Mouse (Mus musculus): ENCODE data around the gene Hal.
"Not testable (repeated sequence)": the region's sequence is repeated elsewhere in the genome, so short reads cannot be mapped to it uniquely, and the experiment has no call there.

Gene Hal

GRCm38 (mm10) chr10:93515927-93516326 lies 27.4 kb downstream of the Hal start:
- DNase-seq (ENCODE audit: low read depth, low spot score) = no peak

- DNase-seq (ENCODE audit: low read depth, low spot score) = no peak
Measured at GRCm38 (mm10) chr10:93517754-93518153, 29.2 kb downstream of the Hal start.

DNA sequence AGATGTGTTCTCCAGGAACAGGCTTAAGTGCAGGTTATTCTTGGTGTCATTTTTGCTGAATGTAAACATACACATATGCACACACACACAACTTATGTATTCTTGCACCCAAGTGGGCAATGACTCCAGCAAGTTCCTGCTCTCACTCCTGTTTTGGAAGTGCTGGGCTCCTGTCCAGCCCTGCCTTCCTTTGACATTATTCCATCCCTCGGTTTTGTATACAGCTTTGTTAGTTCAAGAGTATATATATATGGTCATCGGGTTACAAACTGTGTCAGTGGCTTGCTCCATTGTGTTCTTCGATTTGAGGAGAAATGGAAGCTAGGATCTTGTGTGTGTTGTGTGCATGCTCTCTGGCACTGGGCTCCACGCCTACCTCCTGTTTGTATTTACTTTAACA lies 29.6 kb downstream of the Hal start:
- DNase-seq (ENCODE audit: low read depth, low spot score) = no peak

DNA sequence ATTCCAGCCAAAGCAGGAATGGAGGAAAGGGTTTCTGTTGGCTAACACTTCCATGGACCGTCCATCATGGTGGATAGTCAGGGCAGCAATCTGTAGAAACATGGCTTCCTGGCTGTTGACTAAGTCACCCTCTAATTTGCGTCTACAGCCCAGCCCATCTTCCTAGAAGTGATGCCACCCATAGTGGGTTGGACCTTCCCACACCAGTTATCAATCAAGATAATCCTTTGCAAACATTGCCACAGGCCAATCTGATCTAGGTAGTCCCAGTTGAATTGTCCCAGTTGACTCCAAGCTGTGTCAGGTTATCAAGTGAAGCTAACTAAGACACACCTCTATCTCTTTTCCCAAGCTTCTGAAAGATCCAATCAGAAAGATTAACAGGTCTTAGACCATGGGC lies 30.1 kb downstream of the Hal start:
- DNase-seq (ENCODE audit: low read depth, low spot score) = no peak

DNA sequence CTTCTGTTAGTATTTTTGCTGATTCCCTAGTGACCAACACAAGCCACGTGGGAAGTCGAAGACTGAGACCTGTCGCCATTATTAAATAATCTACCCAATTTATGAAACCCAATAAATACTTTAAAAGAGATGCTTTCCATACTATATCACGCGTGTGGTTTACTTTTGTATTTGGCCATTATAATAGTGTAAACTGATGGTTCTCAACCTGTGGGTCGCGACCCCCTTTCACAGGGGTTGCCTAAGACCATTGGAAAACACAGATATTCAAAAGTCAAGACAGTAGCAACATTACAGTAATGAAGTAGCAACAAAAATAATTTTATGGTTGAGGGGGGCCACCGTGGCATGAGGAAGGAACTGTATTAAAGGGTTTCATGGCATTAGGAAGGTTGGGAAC lies 30.6 kb downstream of the Hal start:
- no peak for DNase-seq (ENCODE audit: low read depth, low spot score)

DNA sequence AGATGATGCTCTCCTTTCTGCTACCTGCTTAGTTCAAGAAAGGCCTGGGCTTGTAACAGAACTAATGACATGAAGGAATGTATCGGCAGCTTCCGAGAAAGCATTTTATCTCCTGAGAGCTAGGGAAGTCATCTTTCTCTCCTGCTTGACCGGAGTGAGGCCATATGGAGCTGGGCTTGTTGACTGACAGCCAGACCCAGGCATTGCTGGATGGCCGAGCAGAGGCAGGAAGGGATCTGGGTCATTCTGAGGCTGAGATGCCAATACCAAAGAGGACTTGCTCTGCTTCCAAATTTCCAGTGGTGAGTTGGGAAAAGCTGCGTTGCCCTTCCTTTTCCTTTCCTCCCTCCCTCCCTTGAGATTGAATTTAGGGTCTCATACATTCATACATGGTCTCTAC lies 31.2 kb downstream of the Hal start:
- no peak for DNase-seq (ENCODE audit: low read depth, low spot score)

GRCm38 (mm10) chr10:93520994-93521393 lies 32.4 kb downstream of the Hal start:
- no peak for DNase-seq (ENCODE audit: low read depth, low spot score)

DNA sequence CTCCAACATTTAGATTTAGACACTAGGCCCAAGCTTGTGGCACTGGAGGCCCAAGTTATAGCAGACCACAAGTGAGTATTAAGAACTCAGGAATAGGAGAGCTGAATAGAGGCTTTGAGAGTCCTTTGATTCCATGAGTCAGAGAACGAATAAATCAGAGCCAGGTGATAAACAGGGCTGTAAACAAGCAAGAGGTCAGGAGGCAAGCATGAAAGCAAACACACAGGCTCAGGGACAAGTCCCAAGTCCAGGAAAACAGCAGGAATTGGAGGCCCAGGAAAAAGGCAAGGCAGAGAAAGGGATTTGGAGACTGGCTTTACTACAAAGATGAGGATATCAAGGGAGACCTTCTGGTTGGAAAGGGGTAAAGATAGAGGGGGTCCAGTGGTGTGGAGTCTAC lies 36.8 kb downstream of the Hal start:
- DNase-seq (ENCODE audit: low read depth, low spot score) = no peak

- no peak for DNase-seq (ENCODE audit: low read depth, low spot score)
Measured at GRCm38 (mm10) chr10:93538287-93538686, 49.7 kb downstream of the Hal start.

DNA sequence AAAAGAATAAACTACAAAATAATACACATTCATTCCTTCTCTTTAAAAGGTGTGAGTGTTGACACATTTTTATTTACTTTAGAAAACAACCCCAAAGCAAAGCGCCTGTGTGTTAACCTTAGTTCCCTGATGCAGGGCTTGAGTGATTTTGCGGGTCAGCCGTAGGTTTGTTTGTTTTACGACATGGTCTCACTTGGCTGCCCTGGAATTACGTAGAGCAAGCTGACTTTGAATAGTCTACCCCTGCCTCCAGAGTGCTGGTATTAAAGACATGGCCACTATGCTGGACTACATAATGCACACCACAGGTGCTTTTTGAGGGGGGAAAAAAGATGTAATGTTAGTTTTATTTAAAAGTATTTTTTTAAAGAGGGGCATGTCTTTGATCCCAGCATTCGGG lies 50.2 kb downstream of the Hal start:
- no peak for DNase-seq (ENCODE audit: low read depth, low spot score)

- DNase-seq (ENCODE audit: low read depth, low spot score) = peak; percentile 89
Measured at GRCm38 (mm10) chr10:93539775-93540430, 51.3 kb downstream of the Hal start, which contains the start of gene Amdhd1. Gene Amdhd1 (minus strand): TSS chr10:93540033.

GRCm38 (mm10) chr10:93540431-93541210 lies 52.1 kb downstream of the Hal start, which contains the start of gene Ccdc38:
Gene Ccdc38 (plus strand): TSS chr10:93540632.
- peak; percentile 67 for DNase-seq (ENCODE audit: low read depth, low spot score)

DNA sequence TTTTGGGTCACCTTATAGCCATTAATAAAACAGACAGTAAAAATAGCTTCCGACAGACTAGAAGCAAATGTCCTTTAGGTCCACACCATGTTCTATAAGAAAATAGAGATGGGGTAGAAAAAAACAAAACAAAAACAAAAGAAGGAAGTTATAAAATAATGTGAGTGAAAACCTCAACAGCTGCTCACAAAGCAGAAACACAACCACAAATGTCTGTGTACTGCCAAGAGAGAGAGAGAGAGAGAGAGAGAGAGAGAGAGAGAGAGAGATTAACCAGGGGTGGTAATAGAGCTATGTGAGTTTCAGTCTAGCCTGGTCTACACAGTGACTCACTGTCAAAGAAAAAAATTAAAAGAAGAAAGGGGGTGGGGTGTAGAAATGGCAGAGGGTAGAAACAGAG lies 53.0 kb downstream of the Hal start:
- peak; percentile 51 for DNase-seq (ENCODE audit: low read depth, low spot score)

GRCm38 (mm10) chr10:93542356-93542755 lies 53.8 kb downstream of the Hal start:
- no peak for DNase-seq (ENCODE audit: low read depth, low spot score)

DNA sequence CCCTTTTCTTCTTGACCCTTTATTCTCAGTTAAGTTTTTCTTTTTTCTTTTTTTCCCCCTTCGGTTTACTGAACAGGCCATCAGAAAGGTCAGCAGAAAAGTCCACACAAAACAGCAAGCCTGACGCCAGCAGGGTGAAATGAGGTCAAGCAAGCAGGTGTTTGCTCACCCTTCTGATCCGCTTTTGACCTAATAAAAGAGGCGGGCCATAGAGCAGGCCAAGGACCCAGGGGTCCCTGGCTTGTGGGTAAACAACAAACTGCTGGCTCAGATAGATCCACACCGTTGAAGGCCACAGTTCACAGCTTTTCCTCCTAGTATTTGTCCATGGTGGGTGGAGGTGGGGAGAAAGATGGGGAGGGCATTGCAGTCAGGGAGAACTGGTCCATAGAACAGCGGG lies 54.6 kb downstream of the Hal start:
- no peak for DNase-seq (ENCODE audit: low read depth, low spot score)

DNA sequence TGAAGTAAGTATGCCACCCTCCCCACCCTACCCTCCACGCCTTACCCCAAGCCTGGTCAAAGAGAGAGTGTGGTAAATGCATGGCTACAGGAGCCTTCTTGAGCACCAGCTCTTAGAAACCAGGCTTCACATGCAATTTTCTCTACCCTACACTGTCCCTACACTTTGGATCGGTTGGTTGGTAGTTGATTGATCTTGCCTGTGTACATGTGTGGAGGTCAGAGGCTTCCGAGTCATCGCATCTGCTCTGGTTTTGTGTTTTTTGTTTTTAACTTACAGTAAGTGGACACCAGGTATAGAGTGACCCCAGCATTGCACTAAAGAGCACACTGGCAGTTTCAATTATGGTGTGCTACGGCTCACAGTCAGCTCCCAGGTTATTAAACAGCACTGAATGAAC lies 55.6 kb downstream of the Hal start:
- DNase-seq (ENCODE audit: low read depth, low spot score) = no peak

DNA sequence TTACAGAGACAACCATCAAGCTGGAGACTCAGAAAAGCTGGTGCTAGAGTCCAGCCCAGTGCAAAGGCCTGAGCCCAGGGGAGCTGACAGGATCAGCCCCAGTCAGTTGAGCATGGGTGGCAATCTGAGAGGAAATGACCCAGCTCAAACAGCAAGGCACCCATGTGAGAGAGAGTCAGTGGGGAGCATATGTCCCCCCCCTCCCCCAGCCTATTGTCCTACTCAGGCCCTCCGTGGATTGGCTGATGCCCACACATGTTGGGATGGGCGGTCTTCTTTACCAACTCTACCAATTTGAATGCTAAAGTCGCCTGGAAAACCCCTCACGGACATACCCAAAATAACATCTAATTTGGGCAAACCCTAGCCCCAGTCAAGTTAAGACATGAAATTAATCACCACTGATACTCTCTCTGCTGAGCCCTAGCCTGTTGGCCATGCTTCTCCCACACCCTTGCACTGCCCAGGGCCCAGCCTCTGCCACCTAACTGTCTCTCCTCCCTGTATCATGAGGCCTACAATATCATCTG lies 59.2 kb downstream of the Hal start:
- no peak for DNase-seq (ENCODE audit: low read depth, low spot score)

GRCm38 (mm10) chr10:93548991-93549390 lies 60.4 kb downstream of the Hal start:
- DNase-seq (ENCODE audit: low read depth, low spot score) = peak; percentile 77

GRCm38 (mm10) chr10:93549821-93550220 lies 61.3 kb downstream of the Hal start:
- no peak for DNase-seq (ENCODE audit: low read depth, low spot score)

DNA sequence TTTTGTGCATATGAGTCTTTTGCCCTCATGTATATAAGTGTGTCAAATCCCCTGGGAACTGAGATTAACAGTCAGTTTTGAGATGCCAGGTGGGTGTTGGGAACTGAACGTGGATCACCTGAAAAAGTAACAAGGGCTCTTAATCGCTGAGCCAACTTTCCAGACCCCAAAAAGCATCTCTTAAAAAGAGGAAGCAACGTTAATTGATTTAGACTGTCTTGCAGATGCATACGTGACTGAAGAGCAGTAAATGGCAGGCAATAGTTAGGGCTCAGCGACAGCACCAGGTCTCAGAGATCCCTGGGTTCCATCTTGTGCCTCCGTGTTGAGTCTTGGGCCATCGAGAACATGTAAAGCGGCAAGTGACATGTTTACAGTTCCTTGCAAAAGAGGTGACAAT lies 64.0 kb downstream of the Hal start:
- no peak for DNase-seq (ENCODE audit: low read depth, low spot score)

GRCm38 (mm10) chr10:93557971-93558370 lies 69.4 kb downstream of the Hal start:
- DNase-seq (ENCODE audit: low read depth, low spot score) = not testable (repeated sequence)

DNA sequence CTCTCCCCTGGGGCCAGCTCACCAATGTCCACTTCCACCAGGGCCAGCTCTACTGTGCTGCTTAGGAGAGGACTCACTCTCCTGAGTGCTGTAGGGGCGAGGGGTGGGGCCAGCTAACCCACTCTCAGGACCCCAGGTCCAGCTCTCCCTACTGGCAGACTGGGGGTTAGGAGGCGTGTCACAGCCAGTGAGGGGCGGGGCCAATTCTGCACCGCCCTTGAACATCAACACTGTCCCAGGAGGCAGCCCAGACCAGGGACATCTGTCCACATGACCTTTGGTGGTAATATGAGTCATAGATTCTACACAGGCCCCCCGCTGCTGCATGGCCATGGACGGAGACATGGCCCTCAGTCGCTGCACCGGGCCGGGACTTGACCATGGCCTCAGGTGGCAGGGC lies 71.2 kb downstream of the Hal start:
- DNase-seq (ENCODE audit: low read depth, low spot score) = no peak

DNA sequence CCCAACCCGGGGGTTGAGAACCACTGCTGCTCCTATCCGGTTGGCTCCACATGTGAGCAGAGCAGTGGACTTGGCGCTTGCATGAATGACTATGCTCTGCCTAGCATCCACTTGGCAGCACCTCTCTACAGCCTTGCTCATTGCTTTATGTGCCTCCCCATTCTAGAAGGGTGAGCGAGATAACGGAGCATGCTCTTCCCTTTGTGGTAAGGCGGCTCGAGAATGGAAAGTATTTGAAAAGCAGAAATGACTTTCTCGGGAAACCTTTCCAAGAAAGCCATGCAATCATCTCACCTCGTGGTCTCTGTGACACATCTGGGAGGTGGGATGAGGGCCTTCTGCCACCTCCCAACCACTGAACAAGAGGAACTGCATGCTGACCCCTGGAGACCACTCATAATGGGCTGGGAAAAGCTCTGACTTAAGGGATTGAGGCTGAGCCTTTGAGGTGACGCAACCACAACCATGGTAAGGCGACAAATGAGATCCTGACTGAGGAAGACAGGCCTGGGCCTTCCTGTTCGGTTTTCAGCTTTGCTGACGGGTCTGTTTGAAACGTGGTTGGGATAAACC lies 76.0 kb downstream of the Hal start:
- no peak for DNase-seq (ENCODE audit: low read depth, low spot score)

All from CD4-positive helper T cell, adult 2 months (primary cell).